Mouse (Mus musculus): ENCODE data around the gene Mylk2.

DNA sequence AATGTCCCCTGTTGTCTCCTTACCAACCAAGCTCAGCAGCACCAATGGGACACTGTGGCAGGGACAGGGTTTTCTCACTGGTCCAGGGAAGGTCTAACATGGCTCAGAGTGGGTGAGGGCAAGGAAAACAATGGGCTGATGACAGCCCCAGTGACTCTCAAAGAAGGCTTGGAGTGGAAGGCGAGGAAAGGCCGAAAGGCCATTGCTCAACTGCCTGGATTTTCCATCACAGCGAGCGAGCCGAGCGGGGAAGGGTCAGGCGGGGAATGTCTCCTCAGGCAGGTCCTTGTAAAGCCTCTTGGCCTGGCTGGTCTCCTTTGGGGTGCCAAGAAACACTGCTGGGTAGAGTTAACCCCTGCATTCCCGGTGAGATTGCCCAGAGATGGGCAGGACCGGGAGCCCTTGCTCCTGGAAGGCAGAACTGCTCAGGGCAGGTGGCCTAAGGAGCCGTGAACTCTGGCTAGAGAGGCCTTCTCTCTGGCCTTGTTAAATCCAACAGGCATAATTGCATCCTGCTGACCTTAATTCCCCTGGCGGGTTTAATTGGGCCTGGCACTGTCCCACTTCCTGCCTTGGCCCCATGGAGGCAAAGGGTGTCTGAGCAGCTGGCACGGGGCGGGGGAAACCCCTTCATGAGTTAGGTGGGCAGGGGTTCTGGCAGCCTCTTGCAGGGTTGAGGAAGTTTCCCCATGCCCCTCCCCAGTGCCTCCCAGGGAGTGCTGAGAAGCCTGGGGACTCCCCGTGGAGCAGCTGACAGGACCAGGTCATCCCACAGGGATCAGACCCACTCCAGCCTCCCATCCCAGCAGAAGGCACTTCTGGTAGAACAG is 3.8 kb upstream of the Mylk2 start:
- TF ChIP-seq GATA1 (IDR thresholded peaks at IDR 0.05; ENCODE audit: low read length): no peak
- TF ChIP-seq TAL1 (IDR thresholded peaks at IDR 0.05; ENCODE audit: low read length): no peak
